Mouse (Mus musculus) forebrain, embryonic 15.5 days (tissue): Measurements from ENCODE around the gene Prkch. TPM values are rescaled to one million over a fixed set of nuclear protein-coding genes. Genes with fewer than 3 reads are reported as not detected.

ENCODE experiments used
- ATAC-seq: fragments of 200-750 bp; cut with Nextera tagmentation; replicated peaks from 2 replicates; pipeline ENCODE4 v1.8.0; 2017; ENCODE audit warnings: mild to moderate bottlenecking, moderate TSS enrichment, moderate library complexity
- H3K27ac ChIP-seq: fragments of 300-500 bp; sonication (generic); replicated peaks from 2 replicates; pipeline ENCODE4 v1.5.1; 2015; ENCODE audit warnings: mild to moderate bottlenecking, inconsistent platforms
- H3K27me3 ChIP-seq: fragments of 300-500 bp; sonication (generic); 2 replicates; pipeline ENCODE4 v1.6.1; 2015; ENCODE audit warnings: inconsistent platforms
- H3K36me3 ChIP-seq: fragments of 300-500 bp; sonication (generic); 2 replicates; pipeline ENCODE4 v1.6.1; 2015; ENCODE audit warnings: mild to moderate bottlenecking, inconsistent platforms
- H3K4me1 ChIP-seq: fragments of 300-500 bp; sonication (generic); 2 replicates; pipeline ENCODE4 v1.6.1; 2015; ENCODE audit warnings: inconsistent platforms
- H3K4me2 ChIP-seq: fragments of 300-500 bp; sonication (generic); replicated peaks from 2 replicates; pipeline ENCODE4 v1.6.1; 2015; ENCODE audit warnings: mild to moderate bottlenecking, inconsistent platforms
- H3K4me3 ChIP-seq: fragments of 300-500 bp; sonication (generic); 2 replicates; pipeline ENCODE4 v1.5.1; 2015; ENCODE audit warnings: mild to moderate bottlenecking, inconsistent platforms
- H3K9ac ChIP-seq: fragments of 300-500 bp; sonication (generic); replicated peaks from 2 replicates; pipeline ENCODE4 v1.6.1; 2015; ENCODE audit warnings: mild to moderate bottlenecking, inconsistent platforms
- H3K9me3 ChIP-seq: fragments of 300-500 bp; sonication (generic); 2 replicates; pipeline ENCODE4 v1.6.1; 2016; ENCODE audit warnings: inconsistent platforms
- WGBS: fragments of 180-500 bp; shearing (Covaris S2); methylation state at CpG from one replicate; pipeline ENCODE4 v1.1.7; 2015; ENCODE audit warnings: mixed read lengths; 5-methylcytosine and 5-hydroxymethylcytosine counted together
- polyA plus RNA-seq: library from polyadenylated mRNA; unstranded; fragments of >200 nt; fragmentation: Nextera tagmentation; extraction: Ambion mirVana; gene quantifications from 2 replicates; pipeline ENCODE4 v1.2.1, GENCODE M21; 2015

The Prkch gene
- polyA plus RNA-seq, 1 experiment from 2014 or later = 4.9 TPM

DNA sequence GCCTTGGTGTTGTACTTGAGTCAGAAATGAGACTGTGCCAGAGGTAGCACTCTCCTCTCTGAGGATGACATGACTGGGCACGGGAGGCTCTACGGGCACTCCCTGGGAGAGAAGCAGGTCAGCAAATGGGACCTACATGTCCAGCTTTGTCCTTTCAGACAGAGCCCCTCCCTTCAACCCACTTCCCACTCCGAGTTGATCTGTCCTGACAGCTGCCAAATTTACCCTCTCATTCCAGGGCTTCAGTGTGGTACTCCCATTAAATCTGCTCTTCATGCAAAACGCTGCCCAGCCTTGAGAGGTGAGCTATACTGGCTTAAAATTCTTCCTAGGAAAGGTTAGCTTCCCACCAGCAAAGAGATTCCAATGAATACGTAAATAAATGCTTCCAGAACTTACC, 215.1 kb downstream of the Prkch start:
- Histone ChIP-seq H3K4me3 (no peak overlapping the region), H3K9me3 (no peaks in the 10 kb centered on the region), H3K27me3 (no peaks in the 10 kb centered on the region), H3K4me1 (peaks cover 1% of the 10 kb centered on the region), H3K9ac (no peak overlapping the region), H3K36me3 (no peaks in the 10 kb centered on the region), H3K27ac (no peak overlapping the region), H3K4me2 (no peak overlapping the region)
- ATAC-seq = no peak
- WGBS = 76% methylated on average over 5 of the region's 5 CpGs

DNA sequence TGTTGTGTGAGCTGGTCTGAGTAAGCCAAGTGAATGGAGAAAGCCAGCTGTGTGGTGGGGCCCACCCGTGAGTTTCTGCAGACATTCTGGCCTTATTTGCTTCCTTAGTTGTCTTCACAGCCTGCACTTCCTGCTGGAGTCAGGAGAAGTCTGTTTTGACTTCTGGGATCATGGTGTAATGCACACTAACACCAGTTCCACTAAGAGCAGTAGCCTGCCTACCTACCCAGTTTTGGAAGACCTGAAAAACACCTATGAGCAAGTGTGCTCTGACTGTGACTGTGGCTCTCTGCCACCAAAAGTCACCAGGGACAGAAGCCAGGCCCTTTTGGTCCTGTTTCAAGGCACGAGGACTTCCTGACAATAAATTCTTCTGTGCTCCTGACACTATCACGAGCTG, 216.3 kb downstream of the Prkch start:
- Histone ChIP-seq H3K36me3 (no peaks in the 10 kb centered on the region), H3K4me3 (no peak overlapping the region), H3K27ac (no peak overlapping the region), H3K27me3 (no peaks in the 10 kb centered on the region), H3K9ac (no peak overlapping the region), H3K4me2 (no peak overlapping the region), H3K9me3 (no peaks in the 10 kb centered on the region), H3K4me1 (no peaks in the 10 kb centered on the region)
- 66% methylated on average over 3 of the region's 3 CpGs for WGBS
- ATAC-seq = no peak

DNA sequence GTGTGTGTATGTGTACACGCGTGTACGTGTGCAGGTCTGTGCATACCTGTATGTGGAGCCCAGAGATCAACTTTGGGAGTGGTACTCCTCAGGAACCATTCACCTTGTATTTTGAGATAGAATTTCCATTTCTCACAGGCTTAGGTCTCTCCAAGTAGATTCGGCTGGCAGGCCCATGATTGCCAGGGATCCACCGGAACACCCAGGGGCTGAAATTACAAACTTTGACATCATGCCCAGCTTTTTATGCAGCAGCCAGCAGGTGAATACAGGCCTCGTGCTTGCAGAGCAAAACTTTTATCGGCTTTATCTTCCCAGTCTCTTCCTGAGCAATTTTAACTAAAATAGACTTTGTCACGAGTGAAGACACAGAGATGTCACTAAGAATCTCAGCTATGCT, 217.2 kb downstream of the Prkch start:
- Histone ChIP-seq H3K4me1 (no peaks in the 10 kb centered on the region), H3K27me3 (no peaks in the 10 kb centered on the region), H3K9me3 (no peaks in the 10 kb centered on the region), H3K27ac (no peak overlapping the region), H3K36me3 (no peaks in the 10 kb centered on the region), H3K4me3 (no peak overlapping the region), H3K4me2 (no peak overlapping the region), H3K9ac (no peak overlapping the region)
- WGBS = 86% methylated on average over 8 of the region's 8 CpGs
- no peak for ATAC-seq

DNA sequence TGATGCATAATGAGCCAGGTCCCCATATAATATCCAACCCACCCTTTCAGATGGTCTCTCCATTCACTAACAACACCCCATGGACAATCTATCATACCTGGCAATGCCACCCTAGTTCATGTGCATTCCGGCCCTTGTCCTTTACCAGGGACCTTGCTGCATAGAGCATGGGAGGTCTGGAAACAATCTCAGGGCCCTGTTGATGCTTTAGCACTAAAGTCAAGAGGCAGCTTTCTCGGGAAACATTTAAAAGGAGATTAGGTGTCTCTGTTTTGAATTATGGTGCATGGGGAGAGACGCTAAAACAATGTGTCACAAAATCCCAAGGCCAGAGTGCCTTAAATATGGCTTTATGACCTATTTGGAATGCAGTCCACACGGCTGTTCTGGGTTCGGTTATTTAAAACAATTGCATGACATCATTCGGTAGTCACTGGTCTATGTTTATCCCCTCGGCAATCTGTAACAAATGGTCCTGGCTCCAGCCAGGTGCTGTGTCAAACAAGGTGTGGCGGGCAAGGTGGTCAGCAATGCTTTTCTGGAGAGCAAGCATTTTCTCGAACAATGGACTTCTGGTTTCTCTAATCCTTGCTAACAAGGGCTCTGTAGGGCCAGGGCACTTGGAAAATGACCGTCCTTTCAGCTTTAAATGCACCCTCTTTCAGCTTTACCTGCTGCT, 217.9 kb downstream of the Prkch start:
- no peak overlapping the region for H3K27ac ChIP-seq
- ATAC-seq = no peak

DNA sequence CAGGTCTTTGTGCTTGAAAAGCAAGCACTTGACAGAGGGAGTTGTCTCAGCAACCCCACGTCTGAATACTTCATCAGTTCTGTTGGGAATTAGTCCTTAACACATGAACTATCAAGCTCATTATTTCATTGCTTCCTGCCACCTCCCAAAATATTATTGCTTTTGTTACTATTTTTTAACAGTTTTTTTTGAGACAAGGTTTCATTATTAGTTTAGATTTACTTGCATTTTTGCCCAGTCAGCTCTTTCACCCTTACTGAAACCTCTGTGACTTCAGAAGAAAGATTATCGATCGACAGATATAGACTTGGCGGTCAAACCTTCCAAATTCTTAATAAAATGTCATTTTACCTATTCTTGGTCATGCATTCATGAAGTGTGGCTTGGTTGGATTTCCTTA, 219.3 kb downstream of the Prkch start:
- H3K4me3 ChIP-seq = no peak overlapping the region
- no peaks in the 10 kb centered on the region for H3K9me3 ChIP-seq
- WGBS = 94% methylated on average over 4 of the region's 4 CpGs
- no peak for ATAC-seq
- H3K4me1 ChIP-seq = no peaks in the 10 kb centered on the region
- no peak overlapping the region for H3K27ac ChIP-seq
- H3K4me2 ChIP-seq = no peak overlapping the region
- H3K9ac ChIP-seq = no peak overlapping the region
- no peaks in the 10 kb centered on the region for H3K36me3 ChIP-seq
- H3K27me3 ChIP-seq = no peaks in the 10 kb centered on the region

More for the DNA sequence above, 217.9 kb downstream of the Prkch start:
- no peaks in the 10 kb centered on the region for H3K36me3 ChIP-seq
- H3K4me2 ChIP-seq = no peak overlapping the region
- H3K9ac ChIP-seq = no peak overlapping the region
- no peaks in the 10 kb centered on the region for H3K9me3 ChIP-seq
- H3K27me3 ChIP-seq = no peaks in the 10 kb centered on the region
- no peaks in the 10 kb centered on the region for H3K4me1 ChIP-seq
- 74% methylated on average over 10 of the region's 10 CpGs for WGBS
- H3K4me3 ChIP-seq = no peak overlapping the region

DNA sequence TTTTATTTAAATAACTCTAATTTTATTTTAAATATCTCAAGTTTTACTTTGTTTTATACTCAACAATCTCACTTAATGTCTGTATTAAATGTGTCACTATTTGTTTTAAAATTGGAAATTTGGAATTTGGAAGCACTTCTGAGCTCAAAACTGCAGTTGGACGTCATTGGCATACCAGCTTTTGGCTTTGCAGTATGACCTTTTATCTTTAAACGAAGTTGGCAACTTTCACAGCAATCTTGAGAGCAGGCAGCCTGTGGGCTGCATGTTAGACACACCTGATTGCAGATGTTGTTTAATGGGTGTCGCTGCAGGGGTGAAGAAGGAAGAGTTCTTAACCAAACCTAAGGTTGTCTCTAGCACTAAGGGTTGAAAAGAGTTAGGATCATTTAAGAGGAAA, 220.9 kb downstream of the Prkch start:
- H3K4me1 ChIP-seq = peaks cover 7% of the 10 kb centered on the region
- 50% methylated on average over 3 of the region's 3 CpGs for WGBS
- H3K27me3 ChIP-seq = no peaks in the 10 kb centered on the region
- no peaks in the 10 kb centered on the region for H3K9me3 ChIP-seq
- H3K4me2 ChIP-seq = no peak overlapping the region
- no peak overlapping the region for H3K9ac ChIP-seq
- ATAC-seq = no peak
- no peak overlapping the region for H3K4me3 ChIP-seq
- no peak overlapping the region for H3K27ac ChIP-seq
- no peaks in the 10 kb centered on the region for H3K36me3 ChIP-seq

DNA sequence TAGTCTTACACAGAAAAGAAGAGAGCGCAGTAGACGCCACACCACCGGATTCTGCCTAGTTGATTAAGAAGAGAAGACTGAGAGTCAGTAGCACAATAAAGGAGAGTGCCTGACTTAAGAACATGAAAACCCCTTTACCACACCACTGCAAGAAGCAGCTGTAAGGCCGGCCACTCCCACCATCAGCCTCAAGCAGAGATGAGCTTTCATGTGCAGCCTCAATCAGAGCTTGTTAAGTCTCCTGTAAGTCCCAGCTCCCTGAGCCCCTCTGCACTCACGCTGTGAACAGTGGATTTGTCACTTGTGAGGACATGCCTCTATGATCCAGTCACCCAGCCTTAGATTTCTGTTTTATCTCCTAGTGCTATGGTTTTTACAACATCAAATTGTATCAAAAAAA, 221.4 kb downstream of the Prkch start:
- no peak overlapping the region for H3K9ac ChIP-seq
- WGBS = 28% methylated on average over 5 of the region's 5 CpGs
- no peaks in the 10 kb centered on the region for H3K27me3 ChIP-seq
- no peak overlapping the region for H3K4me2 ChIP-seq
- H3K4me1 ChIP-seq = peaks cover 12% of the 10 kb centered on the region
- H3K4me3 ChIP-seq = no peak overlapping the region
- no peak for ATAC-seq
- H3K9me3 ChIP-seq = no peaks in the 10 kb centered on the region
- H3K27ac ChIP-seq = no peak overlapping the region
- no peaks in the 10 kb centered on the region for H3K36me3 ChIP-seq

DNA sequence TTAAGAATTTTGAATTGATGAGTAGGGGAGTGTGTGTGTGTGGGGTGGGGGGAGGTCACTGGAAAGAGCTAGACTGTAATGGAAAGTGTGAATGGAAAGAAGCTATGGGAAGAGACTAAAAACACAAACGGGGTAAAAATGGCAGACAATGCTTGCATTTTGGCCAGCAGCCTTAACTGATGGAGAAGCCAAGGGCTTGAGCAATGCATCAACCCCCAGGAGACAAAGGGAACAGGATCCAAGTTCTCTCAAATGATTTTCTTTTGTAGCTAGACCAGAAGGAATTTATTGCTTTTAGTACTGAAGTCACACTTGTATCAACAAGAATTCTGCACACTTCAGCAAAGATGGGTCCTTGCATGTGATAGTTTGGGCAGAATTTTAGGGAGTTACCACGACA, 222.6 kb downstream of the Prkch start:
- Histone ChIP-seq H3K36me3 (no peaks in the 10 kb centered on the region), H3K27me3 (no peaks in the 10 kb centered on the region), H3K4me2 (no peak overlapping the region), H3K4me3 (no peak overlapping the region), H3K9ac (no peak overlapping the region), H3K27ac (no peak overlapping the region), H3K4me1 (peaks cover 13% of the 10 kb centered on the region), H3K9me3 (no peaks in the 10 kb centered on the region)
- no peak for ATAC-seq
- WGBS = 78% methylated on average over 2 of the region's 2 CpGs

DNA sequence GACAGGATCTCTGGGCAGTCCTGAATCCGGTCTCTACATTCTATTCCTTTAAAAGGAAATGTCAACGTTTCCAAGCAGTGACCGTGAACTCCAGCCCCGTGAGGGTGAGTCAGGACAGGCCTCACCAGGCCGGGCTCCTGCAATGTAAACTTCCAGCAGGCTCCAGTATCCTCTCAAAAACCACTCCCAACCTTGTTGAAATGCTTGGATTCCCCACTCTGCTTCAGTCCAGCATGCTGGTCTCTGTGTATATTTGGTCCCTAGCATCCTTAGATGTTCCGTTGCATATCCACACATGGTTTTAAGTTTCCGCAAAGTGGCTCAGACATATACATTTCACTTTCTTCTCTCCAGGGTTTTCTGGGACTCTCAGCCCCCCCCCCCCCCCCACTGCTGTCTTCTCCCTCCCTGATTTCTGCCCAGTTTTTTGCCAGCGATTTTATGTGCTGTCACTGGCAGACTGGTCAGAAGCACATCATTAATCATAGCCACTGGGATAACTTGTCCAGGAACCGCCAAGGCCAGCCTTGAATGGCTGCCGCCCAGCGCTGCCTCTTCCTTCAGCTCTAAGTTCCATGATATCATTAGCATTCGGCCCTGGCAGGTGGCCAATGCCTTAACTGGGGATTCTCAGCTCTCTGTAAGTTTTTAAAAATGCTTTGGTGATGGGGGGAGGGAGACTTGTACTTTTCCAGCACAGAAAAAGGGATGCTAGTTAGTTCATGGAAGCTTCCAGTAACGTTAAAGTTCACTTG, 225.6 kb downstream of the Prkch start:
- H3K9ac ChIP-seq = no peak overlapping the region
- no peak; the same call in 1 of the 2 replicates for ATAC-seq
- H3K36me3 ChIP-seq = no peaks in the 10 kb centered on the region
- 44% methylated on average over 13 of the region's 13 CpGs for WGBS
- H3K4me1 ChIP-seq = peaks cover 13% of the 10 kb centered on the region
- no peak overlapping the region for H3K4me2 ChIP-seq
- H3K27ac ChIP-seq = no peak overlapping the region
- H3K4me3 ChIP-seq = no peak overlapping the region
- no peaks in the 10 kb centered on the region for H3K9me3 ChIP-seq
- H3K27me3 ChIP-seq = no peaks in the 10 kb centered on the region

DNA sequence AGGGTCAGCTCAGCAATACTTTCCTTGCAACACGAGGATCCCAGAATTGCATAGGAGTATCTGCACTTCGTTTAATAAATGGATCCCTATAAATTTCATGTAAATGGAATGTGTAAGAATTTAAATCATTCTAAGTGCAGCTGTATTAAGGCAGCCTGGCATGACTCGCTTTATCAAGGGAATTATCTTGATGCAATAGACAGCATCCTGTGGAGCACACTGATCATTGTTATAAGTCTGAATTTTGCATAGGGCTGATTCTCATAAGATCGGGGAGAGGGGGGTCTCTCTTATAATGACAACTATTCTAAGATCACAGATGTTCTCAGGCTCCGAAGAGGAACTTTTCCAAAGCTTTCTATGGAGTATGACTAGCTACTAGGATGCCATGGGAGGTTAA, 226.3 kb downstream of the Prkch start:
- H3K36me3 ChIP-seq = no peaks in the 10 kb centered on the region
- H3K4me1 ChIP-seq = peaks cover 13% of the 10 kb centered on the region
- no peaks in the 10 kb centered on the region for H3K9me3 ChIP-seq
- H3K9ac ChIP-seq = no peak overlapping the region
- no peak overlapping the region for H3K4me3 ChIP-seq
- WGBS = 61% methylated on average over 5 of the region's 5 CpGs
- no peaks in the 10 kb centered on the region for H3K27me3 ChIP-seq
- no peak overlapping the region for H3K27ac ChIP-seq
- H3K4me2 ChIP-seq = no peak overlapping the region
- ATAC-seq = no peak

DNA sequence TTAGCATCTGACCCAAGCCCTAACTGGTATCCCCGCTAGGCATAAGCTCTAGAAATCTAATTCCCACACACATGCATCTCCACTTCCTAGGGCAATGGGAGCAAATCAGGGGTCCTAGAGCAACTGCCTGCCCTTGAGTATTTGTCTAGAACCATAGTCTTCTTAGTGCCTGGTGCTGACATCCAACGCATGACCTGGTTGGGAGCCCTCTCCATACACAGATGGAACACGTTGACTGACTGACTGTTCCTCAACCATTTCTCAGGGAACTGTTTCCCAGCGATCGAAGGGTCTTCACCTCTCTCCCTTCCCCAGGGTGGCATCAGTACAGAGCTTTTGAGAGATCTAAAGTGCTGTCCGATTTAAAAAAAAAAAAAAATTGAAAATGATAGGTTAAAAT, 227.6 kb downstream of the Prkch start:
- Histone ChIP-seq H3K9ac (no peak overlapping the region), H3K27me3 (no peaks in the 10 kb centered on the region), H3K4me3 (no peak overlapping the region), H3K36me3 (no peaks in the 10 kb centered on the region), H3K4me2 (no peak overlapping the region), H3K4me1 (peaks cover 13% of the 10 kb centered on the region), H3K9me3 (no peaks in the 10 kb centered on the region), H3K27ac (no peak overlapping the region)
- ATAC-seq = no peak
- WGBS = 81% methylated on average over 6 of the region's 6 CpGs

DNA sequence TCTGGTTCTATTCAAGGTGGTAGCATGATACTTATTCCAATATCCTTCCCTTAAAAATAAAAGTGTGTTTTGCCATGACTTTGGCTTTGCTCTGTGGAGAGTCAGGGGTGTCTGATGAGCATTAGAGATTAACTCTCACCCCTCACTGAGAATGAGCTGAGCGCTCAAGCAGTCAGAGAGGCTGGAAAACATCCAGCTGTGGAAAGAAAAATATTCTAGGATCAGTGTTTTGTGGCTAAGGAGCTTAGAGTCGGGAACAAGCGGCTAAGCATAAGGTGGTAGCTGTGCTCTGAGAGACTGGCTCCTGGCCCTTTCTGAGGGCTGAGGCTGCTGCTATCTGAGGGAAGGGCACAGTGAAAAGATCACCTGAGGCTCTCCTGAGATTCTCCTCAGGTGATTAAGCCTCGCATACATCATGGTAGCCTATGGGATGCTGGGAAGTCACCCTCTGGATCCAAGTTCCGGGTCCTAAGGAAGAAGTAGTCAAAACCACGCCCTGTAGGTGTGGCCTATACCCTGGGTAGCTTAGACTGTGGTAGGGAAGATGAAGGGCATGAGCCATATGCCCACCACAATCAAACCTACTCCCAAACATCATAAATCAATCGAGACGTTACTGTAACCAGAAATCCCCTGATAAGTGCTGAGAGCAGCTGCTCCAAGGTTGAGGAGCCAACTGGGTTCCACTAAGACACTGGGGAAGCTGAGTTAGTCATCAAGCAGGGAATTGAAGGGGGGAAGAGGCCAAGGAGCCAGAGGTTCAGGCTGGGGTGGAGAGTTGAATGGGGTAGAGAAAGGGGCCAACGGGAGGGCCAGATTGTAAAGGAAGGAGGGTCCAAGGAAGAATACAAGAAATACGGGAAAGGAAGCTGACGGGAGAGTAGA, 228.7 kb downstream of the Prkch start:
- WGBS = 76% methylated on average over 11 of the region's 11 CpGs
- Histone ChIP-seq H3K4me1 (peaks cover 13% of the 10 kb centered on the region), H3K4me3 (no peak overlapping the region), H3K9ac (no peak overlapping the region), H3K36me3 (no peaks in the 10 kb centered on the region), H3K27ac (no peak overlapping the region), H3K4me2 (no peak overlapping the region), H3K9me3 (no peaks in the 10 kb centered on the region), H3K27me3 (no peaks in the 10 kb centered on the region)
- no peak for ATAC-seq
